Mouse (Mus musculus): Measurements from ENCODE around the gene Ice2. TPM values are rescaled to one million over a fixed set of nuclear protein-coding genes. Genes with fewer than 3 reads are reported as not detected.

Ice2 gene
- total RNA-seq, 1 experiment: 10.0 TPM

DNA sequence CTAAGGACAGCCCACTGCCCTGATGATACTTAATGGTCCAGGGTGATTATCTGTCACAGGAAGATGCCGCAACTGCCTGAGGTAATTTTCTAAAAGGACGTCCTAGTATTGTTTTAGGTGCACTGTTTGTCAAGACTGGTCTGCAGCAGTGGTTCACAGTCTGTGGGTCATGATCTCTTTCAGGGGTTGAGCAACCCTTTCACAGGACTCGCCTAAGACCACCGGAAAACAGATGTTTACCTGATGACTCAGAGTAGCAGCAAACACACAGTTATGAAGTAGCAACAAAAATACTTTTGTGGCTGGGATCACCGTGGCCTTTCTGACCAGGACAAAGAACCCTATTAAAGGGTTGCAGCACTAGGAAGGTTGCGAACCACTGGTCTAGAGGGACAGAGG lies 80.1 kb downstream of the Ice2 start:
- no peaks in the 10 kb centered on the region for H3K4me1 ChIP-seq (ENCODE audit: control insufficient read depth in 2 of 2, insufficient read depth in 2 of 2, low read length in 2 of 2, poor library complexity in 1 of 2)
- TF ChIP-seq MAFK (IDR thresholded peaks at IDR 0.05; ENCODE audit: insufficient read depth, low read depth, low read length) (no peak), HCFC1 (IDR thresholded peaks at IDR 0.05; ENCODE audit: borderline replicate concordance, insufficient read depth, low read length) (no peak), ZNF384 (IDR thresholded peaks at IDR 0.05; ENCODE audit: low read depth, low read length) (no peak), CHD2 (IDR thresholded peaks at IDR 0.05; ENCODE audit: low read depth, low read length) (no peak), ZC3H11A (IDR thresholded peaks at IDR 0.05; ENCODE audit: borderline replicate concordance, low read depth, low read length) (no peak)
- no peak overlapping the region for H3K9ac ChIP-seq (ENCODE audit: insufficient read depth, low read depth, low read length, poor library complexity, severe bottlenecking)
- H3K4me3 ChIP-seq (ENCODE audit: insufficient read depth in 1 of 2, low read depth in 1 of 2, low read length in 2 of 2, poor library complexity in 1 of 2, severe bottlenecking in 1 of 2): no peak overlapping the region
- H3K36me3 ChIP-seq (ENCODE audit: control insufficient read depth, insufficient read depth, low read length, poor library complexity, severe bottlenecking): no peaks in the 10 kb centered on the region; the same call in 1 of the 2 replicates
- in situ Hi-C loops (cut with MboI; ENCODE audit: low sequenced_read_pairs in 2 of 2, unreplicated experiment in 2 of 2): loop anchor here (25.0 kb wide), 1 partner anchor 116 kb away; no protein-coding TSS in a partner anchor
- H3K27ac ChIP-seq (ENCODE audit: insufficient read depth, low read depth, low read length, poor library complexity, severe bottlenecking): no peak overlapping the region
- H3K9me3 ChIP-seq (ENCODE audit: control insufficient read depth, insufficient read depth, low read depth, low read length): no peaks in the 10 kb centered on the region
- DNase-seq (ENCODE audit: low read depth, low spot score): no peak

DNA sequence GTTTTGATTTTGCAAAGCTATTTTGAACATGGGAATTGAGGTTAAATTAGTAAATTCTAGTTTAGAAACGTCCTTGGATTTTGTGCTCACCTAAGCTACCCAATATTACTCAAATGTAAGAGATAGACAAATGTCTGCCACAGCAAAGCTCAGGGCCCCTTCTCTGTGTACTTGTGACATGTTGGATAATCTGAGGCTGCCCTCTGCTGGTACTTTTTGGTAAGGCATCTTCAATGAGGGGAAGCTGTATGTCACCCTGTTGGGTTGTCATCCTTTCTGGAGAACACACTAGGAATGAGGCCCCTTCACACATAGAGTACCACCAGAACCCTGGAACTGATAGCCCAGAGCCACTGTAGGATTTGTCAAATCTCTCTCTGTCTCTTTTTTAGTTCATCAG lies 82.6 kb downstream of the Ice2 start:
- no peak overlapping the region for H3K27ac ChIP-seq (ENCODE audit: insufficient read depth, low read depth, low read length, poor library complexity, severe bottlenecking)
- in situ Hi-C loops (cut with MboI; ENCODE audit: low sequenced_read_pairs in 2 of 2, unreplicated experiment in 2 of 2): loop anchor here (25.0 kb wide), 1 partner anchor 118 kb away; no protein-coding TSS in a partner anchor
- H3K4me3 ChIP-seq (ENCODE audit: insufficient read depth in 1 of 2, low read depth in 1 of 2, low read length in 2 of 2, poor library complexity in 1 of 2, severe bottlenecking in 1 of 2): no peak overlapping the region
- H3K9ac ChIP-seq (ENCODE audit: insufficient read depth, low read depth, low read length, poor library complexity, severe bottlenecking): no peak overlapping the region
- DNase-seq (ENCODE audit: low read depth, low spot score): peak; percentile 58
- peaks cover 0 to 3% of the 10 kb centered on the region in 2 experiments; a peak in 1 of 4 replicates for H3K4me1 ChIP-seq (ENCODE audit: control insufficient read depth in 2 of 2, insufficient read depth in 2 of 2, low read length in 2 of 2, poor library complexity in 1 of 2)
- no peaks in the 10 kb centered on the region for H3K9me3 ChIP-seq (ENCODE audit: control insufficient read depth, insufficient read depth, low read depth, low read length)
- TF ChIP-seq ZC3H11A (IDR thresholded peaks at IDR 0.05; ENCODE audit: borderline replicate concordance, low read depth, low read length) (peak; percentile 72; the same call in 1 of the 2 replicates), MAFK (IDR thresholded peaks at IDR 0.05; ENCODE audit: insufficient read depth, low read depth, low read length) (no peak), CHD2 (IDR thresholded peaks at IDR 0.05; ENCODE audit: low read depth, low read length) (no peak), HCFC1 (IDR thresholded peaks at IDR 0.05; ENCODE audit: borderline replicate concordance, insufficient read depth, low read length) (no peak)
- H3K36me3 ChIP-seq (ENCODE audit: control insufficient read depth, insufficient read depth, low read length, poor library complexity, severe bottlenecking): no peaks in the 10 kb centered on the region; the same call in 1 of the 2 replicates

Other genes starting within 250 kb of the Ice2 start
- gene Anxa2, start 55.7 kb downstream of the Ice2 start, total RNA-seq (2012; rRNA removed): 170 and 344 TPM in 2 replicates